Mouse (Mus musculus): ENCODE results near the gene Fam126a. TPM values are rescaled to one million over a fixed set of nuclear protein-coding genes. Genes with fewer than 3 reads are reported as not detected.
"Not testable (repeated sequence)": the region's sequence is repeated elsewhere in the genome, so short reads cannot be mapped to it uniquely, and the experiment has no call there.

Fam126a gene
- total RNA-seq, 2 experiments from 2014 or later: 9.5 to 12.6 TPM

DNA sequence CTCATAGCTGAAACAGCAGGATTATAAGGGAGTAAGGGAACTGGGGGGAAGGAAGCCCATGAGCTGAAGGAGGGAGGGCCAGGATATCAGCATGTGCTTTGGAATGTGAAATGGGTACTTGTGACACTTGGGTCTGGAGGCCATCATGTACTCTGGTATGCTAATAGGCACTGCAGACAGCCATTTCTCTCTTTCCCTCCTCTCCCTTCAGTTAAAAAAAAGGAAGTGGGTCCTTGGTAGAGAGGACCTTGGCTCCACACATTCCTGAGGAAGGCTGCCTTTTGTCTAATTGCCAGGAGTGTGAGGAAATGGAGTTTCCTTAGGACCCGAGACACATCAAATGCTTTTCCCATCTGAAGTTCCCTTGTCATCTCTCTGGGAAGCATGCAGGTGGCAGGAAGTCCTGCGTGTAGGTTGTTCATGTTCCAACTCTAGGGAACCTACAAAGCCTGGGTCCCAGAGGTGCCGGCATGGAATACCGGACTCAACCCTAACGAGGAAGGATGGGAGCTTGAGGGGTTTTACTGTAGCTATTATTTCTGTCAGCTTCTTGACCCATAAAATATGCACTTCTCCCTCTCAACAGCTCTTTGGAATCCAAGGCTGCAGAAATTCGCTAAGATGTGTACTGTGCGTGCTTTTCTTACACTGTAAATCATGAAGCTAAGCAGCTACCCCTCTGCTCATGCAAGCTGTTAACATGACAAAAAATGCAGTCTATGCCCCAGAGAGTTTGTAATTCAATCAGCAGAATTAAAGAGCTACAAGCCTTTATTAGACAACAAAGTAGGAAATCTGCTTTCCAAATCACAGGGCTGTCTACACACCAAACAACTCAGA is 110.4 kb downstream of the Fam126a start:
- no peak for DNase-seq
- intact Hi-C loops (cut with DNase I; ENCODE audit: low total_unique reads): no loop called here

DNA sequence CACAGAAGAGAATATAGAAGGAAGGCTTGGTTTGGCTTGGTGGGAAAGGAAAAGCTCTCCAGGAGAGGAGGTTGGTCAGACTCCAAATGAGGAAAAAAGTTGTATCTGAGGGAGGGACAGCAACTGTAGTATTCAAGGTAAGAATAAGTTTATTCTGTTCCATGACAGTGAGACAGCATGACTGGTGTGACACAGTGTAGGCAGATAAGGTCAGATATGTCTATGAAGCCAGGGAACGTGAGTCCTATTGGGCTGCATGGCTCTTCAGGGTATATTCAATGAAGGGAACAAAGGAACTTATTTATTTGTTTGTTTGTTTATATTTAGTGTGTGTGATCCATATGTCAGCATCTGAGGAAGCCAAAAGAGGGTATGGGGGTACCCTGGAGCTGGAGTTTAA is 113.2 kb downstream of the Fam126a start:
- intact Hi-C loops (cut with DNase I; ENCODE audit: low total_unique reads): no loop called here
- no peak for DNase-seq

DNA sequence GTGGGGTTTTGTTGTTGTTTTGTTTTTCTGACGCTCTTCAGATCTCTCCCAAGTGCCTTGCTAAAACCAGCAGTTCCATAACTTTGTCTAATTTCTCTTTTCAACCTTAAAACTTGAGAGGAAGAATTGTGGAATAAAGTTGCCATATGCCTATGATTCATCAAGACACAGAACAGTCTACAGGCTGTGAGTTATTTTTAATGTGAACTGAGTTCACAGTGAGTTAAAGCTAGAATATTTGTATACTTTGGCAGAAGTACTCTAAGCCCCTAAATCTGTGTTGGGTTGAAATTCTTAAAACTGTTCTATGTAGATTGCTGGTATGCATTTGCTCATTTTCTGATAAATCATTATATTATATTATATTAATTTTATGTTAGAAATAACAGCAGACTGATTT is 118.9 kb downstream of the Fam126a start:
- intact Hi-C loops (cut with DNase I; ENCODE audit: low total_unique reads): no loop called here
- no peak for DNase-seq

DNA sequence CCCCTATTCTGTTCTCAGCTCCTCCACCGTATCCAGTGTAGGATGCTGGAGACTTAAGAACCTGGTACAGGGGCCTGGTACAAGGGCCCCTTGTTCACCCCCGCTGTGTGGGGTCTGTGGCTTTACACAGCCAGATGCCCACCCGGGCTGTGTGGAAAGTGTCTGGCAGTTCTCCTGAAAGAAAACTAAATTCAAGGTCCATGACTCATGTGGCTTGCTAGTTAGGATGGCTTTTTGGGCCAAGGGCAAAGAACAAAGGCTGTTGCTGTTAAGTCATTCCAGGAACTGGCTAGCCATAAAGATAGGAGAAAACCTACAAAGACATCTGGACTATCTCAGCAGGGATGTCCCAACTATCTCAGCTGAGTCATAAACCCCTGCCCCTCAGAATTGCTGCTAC is 121.2 kb downstream of the Fam126a start:
- DNase-seq: no peak
- intact Hi-C loops (cut with DNase I; ENCODE audit: low total_unique reads): no loop called here

DNA sequence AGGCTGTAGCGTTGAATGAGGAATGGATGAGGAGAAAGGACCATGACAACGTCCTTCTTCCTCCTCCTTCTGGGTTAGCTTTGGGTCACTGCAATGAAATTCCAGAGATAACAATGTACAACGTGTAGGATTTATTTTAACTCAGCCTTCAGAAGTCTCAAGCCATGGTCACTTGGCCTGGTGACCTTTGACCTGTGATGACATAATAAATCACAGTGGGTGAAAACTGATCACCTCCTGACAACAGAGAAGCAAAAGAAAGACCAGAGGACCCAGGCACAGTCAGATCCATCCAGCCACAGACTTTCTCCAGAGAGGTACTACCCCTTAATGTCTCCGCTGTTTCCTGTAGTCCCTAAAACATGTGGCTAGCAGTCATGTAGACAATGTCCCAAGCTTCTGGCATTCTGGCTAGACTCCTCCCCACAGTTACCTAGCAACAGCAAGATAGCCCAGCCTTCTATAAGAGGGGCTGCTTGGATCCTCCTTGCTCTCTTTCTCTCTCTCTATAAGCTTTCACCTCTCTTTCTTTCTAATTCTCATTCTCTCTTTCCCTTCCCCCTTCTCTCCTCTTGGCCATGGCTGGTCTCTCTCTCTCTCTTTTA is 121.9 kb downstream of the Fam126a start:
- intact Hi-C loops (cut with DNase I; ENCODE audit: low total_unique reads): no loop called here
- no peak for DNase-seq

DNA sequence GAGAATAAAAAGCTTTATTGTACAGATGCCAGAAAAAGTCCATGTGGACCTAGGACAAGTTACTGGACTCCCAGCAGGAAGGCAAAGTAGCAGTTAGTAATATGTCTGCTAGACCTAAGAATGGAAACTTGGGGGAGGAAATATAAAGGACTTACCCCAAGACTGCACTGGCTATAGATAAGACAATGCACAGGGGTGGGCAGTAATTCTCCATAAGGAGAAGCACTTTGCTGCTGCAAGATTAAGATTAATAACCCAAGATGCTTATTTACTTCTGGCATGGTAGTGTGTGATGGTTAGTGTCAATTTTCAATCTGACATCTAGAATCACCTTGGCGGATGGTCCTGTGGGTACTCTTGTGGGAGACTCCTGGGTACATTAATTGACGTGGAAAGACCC is 128.3 kb downstream of the Fam126a start:
- intact Hi-C loops (cut with DNase I; ENCODE audit: low total_unique reads): no loop called here
- no peak for DNase-seq

DNA sequence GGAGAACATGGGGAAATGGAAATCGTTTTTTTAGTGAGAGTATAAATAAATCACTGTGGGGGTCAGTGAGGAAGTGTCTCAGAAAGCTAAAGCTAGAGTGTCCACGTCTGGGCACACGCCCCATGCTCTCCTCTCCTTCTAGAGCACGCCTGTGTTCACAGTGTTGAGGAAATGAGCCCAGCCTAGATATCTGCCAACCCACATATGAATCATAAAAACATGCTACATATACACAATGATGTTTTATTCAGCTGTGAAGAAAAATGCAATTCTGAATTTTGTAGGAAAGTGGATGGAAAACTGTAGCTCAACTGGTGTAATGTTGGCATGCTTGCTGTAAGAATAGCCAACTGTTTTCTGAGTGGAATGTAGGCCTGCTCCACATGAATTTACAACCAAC is 130.3 kb downstream of the Fam126a start:
- no peak for DNase-seq
- intact Hi-C loops (cut with DNase I; ENCODE audit: low total_unique reads): no loop called here

DNA sequence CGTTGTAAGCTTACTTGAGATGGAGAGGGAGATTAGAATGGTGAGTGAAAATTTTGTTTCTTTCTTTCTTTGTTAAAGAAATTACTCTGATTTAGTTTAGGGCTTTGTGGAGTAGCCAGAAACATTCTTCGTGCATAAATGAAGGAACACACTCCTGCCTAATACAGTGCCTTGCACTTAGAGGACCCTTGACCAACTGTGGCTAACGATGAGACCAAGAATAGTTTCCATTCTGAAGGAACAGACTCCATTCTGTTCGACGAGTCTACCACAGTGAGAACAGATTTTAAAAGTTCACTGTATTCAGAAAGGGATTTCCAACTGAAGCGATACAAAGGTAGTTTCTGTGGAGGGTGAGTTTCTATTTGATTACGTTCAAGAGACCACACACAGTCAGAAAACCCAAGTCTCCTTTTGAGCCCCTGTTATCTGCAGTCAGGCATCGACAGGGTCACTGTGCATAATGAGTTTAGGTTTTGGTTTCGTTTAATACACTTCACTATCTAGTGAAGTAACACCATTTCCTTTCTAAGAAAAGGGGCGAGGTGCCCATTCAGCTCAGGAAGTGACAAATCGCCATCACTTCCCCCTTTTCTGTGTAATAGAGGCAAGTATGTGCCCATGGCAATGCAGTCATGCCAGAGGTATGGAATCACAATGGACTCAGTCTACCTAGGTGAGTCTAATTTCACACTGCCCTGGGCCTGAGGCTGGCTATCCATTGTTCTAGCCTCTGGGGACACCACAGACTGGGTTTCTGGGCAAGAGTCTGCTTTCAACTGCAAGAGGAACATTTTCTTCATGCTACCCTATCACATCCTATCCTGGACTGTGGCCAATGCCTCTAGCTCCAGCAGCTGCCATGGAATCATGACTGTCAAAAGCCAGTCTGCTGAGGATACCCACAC is 136.4 kb downstream of the Fam126a start:
- intact Hi-C loops (cut with DNase I; ENCODE audit: low total_unique reads): loop anchor here (10.0 kb wide), 1 partner anchor 181 kb away; no protein-coding TSS in a partner anchor

DNA sequence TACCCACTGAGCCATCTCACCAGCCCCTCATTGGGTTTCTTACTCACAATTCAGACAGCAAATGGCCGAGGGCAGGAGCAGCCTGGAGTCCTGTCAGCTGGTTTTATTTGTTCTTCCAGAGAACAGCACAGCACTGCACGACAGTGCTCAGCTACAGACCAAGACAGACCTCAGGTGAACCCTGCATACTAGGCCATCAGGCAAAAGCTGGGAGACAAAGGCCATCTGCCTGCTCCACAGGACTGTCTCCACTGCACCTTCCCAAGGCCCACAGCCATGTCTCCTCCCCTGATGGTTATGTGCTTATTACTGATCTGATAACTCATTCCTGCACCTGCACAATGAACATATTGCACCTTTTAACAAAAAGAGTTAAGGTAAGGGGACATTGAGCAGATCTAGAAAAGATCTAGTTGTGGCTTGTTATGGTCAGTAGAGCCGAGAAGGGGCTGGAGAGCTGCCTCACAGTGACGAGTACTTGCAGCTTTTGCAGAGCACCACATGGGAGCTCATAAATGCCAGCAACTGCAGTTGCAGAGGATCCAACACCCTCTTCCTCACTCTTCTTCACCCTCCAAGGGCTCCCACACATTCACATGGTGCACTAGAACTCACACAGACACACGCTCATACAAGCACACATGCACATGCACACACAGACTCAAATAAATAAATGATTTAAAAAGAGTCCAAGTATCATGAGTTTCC is 137.2 kb downstream of the Fam126a start:
- no peak for DNase-seq
- intact Hi-C loops (cut with DNase I; ENCODE audit: low total_unique reads): loop anchor here (10.0 kb wide), 1 partner anchor 181 kb away; no protein-coding TSS in a partner anchor

More for the DNA sequence above, 136.4 kb downstream of the Fam126a start:
- peak; percentile 32 for DNase-seq

DNA sequence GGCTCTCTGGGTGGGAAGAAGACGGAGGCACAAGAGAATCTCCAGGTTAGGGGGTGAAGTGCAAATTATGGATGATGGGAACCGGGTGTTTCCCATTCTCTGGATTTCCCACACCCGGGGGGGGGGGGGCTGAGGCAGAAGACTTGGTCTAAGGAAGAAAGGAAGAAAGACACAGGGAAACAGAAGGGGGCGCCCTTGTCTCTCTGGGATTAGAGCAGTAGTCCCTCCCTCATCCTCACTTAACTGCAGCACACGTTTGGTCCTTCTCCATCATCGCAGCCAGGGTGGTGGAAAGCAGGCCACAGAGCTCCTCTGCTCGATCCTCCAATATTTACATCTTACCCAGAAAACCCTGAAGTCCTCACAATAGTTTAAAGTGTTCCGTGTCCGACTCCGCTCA is 139.8 kb downstream of the Fam126a start:
- peak; percentile 73 for DNase-seq
- intact Hi-C loops (cut with DNase I; ENCODE audit: low total_unique reads): loop anchor here (10.0 kb wide), 1 partner anchor 184 kb away; no protein-coding TSS in a partner anchor

DNA sequence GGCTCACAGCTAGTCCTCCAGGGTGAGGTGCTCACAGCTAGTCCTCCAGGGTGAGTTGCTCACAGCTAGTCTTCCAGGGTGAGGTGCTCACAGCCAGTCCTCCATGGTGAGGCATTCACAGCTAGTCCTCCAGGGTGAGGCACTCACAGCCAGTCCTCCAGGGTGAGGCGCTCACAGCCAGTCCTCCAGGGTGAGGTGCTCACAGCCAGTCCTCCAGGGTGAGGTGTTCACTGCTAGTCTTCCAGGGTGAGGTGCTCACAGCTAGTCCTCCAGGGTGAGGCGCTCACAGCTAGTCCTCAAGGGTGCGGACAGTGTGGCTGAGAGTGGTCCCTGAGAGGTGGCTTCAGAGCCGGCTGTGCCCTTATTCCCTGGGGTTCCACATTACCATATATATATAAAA is 141.0 kb downstream of the Fam126a start:
- intact Hi-C loops (cut with DNase I; ENCODE audit: low total_unique reads): no loop called here
- DNase-seq: no peak

DNA sequence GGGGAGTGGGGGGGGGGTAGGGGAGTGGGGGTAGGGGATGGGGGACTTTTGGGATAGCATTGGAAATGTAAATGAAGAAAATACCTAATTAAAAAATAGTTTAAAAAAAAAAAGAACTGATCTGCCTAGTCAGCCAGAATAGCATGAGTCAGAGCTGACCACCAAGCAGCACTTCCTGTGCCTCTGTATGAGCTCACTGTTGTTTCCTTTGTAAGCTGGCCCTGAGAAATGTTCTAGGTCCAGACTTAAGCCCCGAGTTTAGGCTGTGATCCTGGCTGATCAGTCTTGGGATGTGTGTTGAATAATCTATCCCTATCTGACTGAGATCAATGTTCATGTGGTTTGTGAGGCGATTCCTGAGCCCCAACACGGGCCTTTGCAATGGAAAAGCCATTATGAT is 143.4 kb downstream of the Fam126a start:
- intact Hi-C loops (cut with DNase I; ENCODE audit: low total_unique reads): no loop called here
- no peak for DNase-seq

DNA sequence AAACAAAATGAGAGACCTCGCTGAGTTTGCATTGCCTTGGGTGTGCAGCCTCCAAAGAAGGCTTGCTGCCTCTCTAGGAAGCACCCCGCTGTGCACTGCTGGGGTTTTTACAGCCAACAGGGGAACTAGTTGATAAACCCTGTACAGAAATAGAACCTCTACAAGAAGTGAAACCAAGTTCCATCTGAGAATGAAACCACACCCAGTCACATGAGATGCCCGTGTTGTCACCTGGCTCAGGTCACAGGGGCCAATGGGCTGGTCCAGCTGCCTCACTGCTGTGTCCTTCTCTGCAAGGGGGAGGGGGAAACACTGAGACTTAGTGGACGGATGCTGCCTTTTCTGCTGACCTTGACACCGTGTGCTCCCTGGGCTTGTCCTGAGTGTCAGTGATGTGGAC is 156.0 kb downstream of the Fam126a start:
- no peak for DNase-seq
- intact Hi-C loops (cut with DNase I; ENCODE audit: low total_unique reads): no loop called here

DNA sequence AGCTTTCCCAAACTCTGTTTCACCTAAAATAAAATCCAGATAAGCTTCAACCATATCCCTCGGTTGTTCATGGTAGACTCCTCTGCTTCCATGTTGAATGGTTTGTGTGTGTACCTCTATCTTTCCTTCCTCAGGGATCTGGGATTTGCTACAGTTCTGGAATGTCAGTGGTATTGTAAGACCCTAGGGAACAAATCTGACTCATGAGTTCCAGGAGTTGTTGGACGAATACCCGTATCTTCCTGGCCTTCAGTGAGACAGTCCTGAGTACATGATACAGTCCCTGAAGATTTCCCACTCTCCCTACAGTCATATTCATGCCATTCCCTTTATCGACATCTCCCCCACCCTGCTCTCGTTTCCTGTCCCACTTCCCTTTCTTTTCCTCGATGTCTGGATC is 157.9 kb downstream of the Fam126a start:
- no peak for DNase-seq
- intact Hi-C loops (cut with DNase I; ENCODE audit: low total_unique reads): no loop called here

DNA sequence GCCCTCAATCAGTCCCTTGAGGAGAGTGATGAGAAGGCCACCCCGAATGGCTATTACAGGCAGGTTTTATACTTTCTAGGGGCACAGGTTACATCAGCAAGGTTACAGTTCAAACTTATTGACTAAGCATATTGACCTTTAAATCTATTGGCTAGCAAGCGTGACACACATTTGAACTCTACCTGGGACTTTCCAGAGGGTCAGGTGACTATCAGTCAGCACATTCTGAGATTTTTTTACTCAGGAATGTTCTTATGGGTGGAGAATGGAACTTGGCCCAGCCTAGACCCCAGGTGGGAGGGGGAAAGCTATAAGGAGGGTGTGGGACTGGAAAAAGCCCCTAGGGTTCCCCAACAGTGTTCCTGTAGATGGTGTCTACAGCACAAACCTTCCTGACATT is 159.2 kb downstream of the Fam126a start:
- DNase-seq; intact Hi-C loops (cut with DNase I; ENCODE audit: low total_unique reads): not testable (repeated sequence)

DNA sequence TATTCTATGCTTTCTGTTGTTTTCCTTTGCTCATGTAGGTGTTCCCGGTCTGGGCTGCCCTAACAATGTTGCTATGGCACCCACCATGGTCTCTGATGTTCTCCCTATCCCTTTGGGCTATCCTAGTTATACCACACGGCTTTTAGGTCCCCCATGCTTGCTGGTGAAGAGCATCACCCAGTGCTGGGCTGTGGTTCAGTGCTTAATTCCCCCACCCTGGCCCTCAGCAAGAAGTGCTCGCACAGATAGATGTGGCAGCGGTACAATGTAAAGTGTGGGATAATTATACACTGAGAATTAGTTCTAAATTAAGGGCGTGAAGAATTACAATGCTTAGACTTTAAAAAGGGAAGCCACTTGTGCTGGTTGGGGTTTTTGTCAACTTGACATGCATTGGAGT is 164.5 kb downstream of the Fam126a start:
- no peak for DNase-seq

More for the DNA sequence above, 164.5 kb downstream of the Fam126a start:
- intact Hi-C loops (cut with DNase I; ENCODE audit: low total_unique reads): no loop called here

Measured in gastrocnemius, postnatal 14 days (tissue).